Mouse (Mus musculus) frontal cortex, postnatal 10 days (tissue): ENCODE results near the gene Spg11.
"Not testable (repeated sequence)": the region's sequence is repeated elsewhere in the genome, so short reads cannot be mapped to it uniquely, and the experiment has no call there.

ENCODE experiments used
- DNase-seq, 2 experiments: peaks; one replicate each; pipeline ENCODE4 v3.0.0; 2022; ENCODE audit warnings: low spot score in 2 of 2, mixed read lengths in 1 of 2

The Spg11 gene

GRCm38 (mm10) chr2:122065200-122065969 lies 52.8 kb downstream of the Spg11 start:
- peak in 1 of 2 experiments; percentile 41 for DNase-seq

GRCm38 (mm10) chr2:122059365-122060115 lies 58.6 kb downstream of the Spg11 start:
- no peak for DNase-seq

- DNase-seq = no peak
Measured at GRCm38 (mm10) chr2:122043926-122044325, 74.3 kb downstream of the Spg11 start.

- DNase-seq = no peak
Measured at GRCm38 (mm10) chr2:122036064-122036463, 82.1 kb downstream of the Spg11 start.

- no peak for DNase-seq
Measured at GRCm38 (mm10) chr2:122031970-122032369, 86.2 kb downstream of the Spg11 start.

DNA sequence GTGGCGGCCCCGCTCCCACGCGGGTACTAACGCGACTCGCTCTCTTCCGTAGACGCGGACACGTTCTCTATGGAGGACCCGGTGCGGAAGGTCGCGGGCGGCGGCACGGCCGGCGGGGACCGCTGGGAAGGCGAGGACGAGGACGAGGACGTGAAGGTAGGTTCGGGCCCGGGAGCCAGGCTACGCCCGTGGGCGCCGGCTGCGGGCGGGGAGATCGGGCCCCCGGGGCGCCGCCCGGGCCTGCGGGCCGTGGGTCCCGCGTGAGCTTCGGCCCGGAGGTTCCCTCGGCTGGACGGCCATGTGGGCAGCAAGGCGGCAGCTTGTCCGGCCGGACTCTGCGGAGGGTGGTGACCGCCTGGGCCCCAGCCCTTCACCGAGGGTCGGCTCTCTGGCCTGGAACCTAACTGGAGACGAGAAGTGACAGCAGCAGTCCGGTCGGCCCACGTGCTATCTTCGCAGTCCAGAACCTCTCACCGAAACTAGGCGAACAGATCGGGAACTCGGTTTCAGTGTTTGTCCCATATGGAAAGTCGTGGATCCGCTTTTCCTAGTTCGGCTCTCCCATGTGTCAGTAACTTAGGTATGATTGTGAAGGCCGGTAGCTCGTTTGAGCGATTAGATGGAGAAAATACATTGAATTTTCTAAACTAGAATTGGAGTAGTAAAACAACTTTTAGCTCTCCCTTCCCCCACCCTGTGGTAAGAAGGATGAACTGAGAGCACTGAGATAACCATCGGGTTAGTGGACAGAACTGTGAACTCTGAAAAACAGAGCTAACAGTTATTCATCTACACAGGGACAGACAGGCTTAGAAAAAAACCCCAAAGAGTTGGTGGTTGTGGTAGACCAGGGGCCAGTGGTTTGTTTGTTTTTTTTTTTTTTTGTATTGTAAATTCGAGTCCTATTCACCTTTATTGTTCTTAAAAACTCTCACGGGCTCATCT lies 89.2 kb downstream of the Spg11 start:
- DNase-seq = peak in 1 of 2 experiments; percentile 35

DNA sequence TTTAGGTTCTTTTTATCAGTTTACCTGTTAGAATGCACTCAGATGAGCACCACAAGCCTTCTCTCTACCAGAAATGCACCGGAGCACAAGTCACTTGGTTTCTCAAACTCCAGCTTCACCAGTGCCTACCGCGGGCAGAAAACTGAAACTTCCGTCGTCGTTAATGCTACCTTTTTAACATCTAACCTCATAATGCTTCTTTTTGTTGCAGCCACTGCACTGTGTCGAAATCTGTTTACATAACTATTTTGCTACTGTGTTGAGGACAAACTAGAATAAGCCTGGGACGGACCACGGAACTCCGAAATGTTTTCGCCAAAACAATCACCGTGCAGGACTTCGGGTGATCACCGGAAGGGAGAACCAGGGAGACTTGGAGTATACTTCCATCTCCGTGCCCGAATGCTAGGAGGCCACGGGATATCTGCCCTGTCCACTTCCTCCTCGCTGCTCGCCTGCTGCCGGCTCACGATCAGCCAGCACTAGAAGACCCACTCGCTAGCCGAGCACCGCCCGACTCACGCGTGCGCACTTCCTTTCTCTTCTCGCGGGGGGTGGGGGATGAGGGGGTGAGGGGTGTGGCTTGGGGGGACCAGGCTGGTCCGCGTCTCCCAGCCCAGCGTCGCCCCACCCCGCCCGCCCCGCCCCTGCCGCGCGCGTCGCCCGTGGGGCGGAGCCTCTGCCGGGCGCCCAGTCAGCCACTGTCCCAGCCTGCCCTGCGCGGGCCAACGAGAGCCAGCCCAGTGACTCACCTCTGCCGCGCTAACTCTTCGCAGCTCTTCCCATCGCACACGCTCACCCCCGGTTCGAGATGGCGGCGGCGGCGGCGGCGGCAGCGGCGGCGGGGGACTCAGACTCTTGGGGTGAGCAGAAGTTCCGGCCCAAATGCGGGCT lies 90.1 kb downstream of the Spg11 start, which contains the start of gene Eif3j1:
Gene Eif3j1, plus strand, starts transcription at position 685 of the 894 bp plus-strand sequence.
- peak; percentile 75 to 85 for DNase-seq

GRCm38 (mm10) chr2:122027091-122027490 lies 91.1 kb downstream of the Spg11 start:
- DNase-seq = not testable (repeated sequence)

- no peak for DNase-seq
Measured at GRCm38 (mm10) chr2:122022284-122022683, 95.9 kb downstream of the Spg11 start.

DNA sequence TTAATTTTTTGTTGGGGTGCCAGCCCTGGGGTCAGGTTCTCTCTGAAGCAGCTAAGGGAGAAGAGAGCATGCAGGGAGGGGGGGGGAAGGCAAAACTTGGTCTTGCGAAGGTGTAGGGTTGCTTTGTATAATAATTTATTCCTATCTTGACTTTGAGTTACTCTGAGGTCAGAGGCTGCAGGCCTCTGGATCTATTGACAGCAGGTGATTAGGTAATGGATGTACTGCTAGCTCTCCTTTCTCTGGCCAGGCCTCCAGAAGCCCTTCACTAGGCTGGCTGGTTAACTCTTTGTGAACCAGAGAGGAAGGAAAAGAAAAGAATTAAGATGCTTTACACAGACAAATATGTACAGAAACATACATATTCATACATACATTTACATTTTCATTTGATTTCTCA lies 99.5 kb downstream of the Spg11 start:
- DNase-seq = no peak

- DNase-seq = no peak
Measured at GRCm38 (mm10) chr2:122011441-122011840, 106.7 kb downstream of the Spg11 start.

DNA sequence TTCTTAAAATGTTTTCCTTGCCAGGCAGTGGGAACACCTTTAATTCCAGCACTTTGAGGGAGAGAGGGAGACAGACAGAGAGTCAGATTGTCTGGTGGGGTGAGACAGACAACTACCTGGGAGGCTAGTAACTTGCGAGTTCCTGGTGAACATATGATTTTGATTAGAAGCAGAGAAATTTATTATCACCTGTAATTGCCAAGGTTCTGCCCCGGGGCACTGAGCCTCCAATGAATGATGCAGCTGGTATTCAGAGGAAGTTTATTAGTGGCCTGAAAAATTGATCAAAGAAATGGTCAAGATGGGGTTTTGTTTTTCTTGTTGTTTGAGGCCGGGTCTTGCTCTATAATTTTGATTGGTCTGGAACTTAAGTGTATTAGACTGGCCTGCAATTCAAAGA lies 109.4 kb downstream of the Spg11 start:
- DNase-seq = no peak
